Mouse (Mus musculus) midbrain, embryonic 10.5 days (tissue): ENCODE results near the gene Acly. TPM values are rescaled to one million over a fixed set of nuclear protein-coding genes. Genes with fewer than 3 reads are reported as not detected.

ENCODE experiments used
- DNase-seq: peaks from one replicate; pipeline ENCODE4 v3.0.0-alpha.2; 2017; ENCODE audit warnings: low spot score
- H3K27ac ChIP-seq: fragments of 300-500 bp; sonication (generic); replicated peaks from 2 replicates; pipeline ENCODE4 v1.5.1; 2016; ENCODE audit warnings: mild to moderate bottlenecking
- H3K27me3 ChIP-seq: fragments of 300-500 bp; sonication (generic); 2 replicates; pipeline ENCODE4 v1.6.1; 2016; ENCODE audit warnings: low read depth, mild to moderate bottlenecking; ENCODE audit not compliant: poor library complexity, severe bottlenecking
- H3K36me3 ChIP-seq: fragments of 300-500 bp; sonication (generic); 2 replicates; pipeline ENCODE4 v1.6.1; 2016; ENCODE audit warnings: mild to moderate bottlenecking, moderate library complexity
- H3K4me1 ChIP-seq: fragments of 300-500 bp; sonication (generic); 2 replicates; pipeline ENCODE4 v1.6.1; 2016
- H3K4me3 ChIP-seq: fragments of 300-500 bp; sonication (generic); 2 replicates; pipeline ENCODE4 v1.5.1; 2016; ENCODE audit warnings: mild to moderate bottlenecking, moderate library complexity
- H3K9me3 ChIP-seq: fragments of 300-500 bp; sonication (generic); replicated peaks from 2 replicates; pipeline ENCODE4 v1.6.1; 2016; ENCODE audit warnings: mild to moderate bottlenecking
- WGBS: fragments of 180-500 bp; shearing (Covaris S2); methylation state at CpG from one replicate; pipeline ENCODE4 v1.1.7; 2016; 5-methylcytosine and 5-hydroxymethylcytosine counted together
- polyA plus RNA-seq: library from polyadenylated mRNA; unstranded; fragments of >200 nt; fragmentation: Nextera tagmentation; extraction: Ambion mirVana; gene quantifications from 2 replicates; pipeline ENCODE4 v1.2.1, GENCODE M21; 2016

The Acly gene
- polyA plus RNA-seq, 1 experiment from 2014 or later, result 312 TPM

- no peak for DNase-seq
- Histone ChIP-seq H3K9me3 (no peaks in the 10 kb centered on the region), H3K27ac (no peak overlapping the region), H3K4me3 (no peak overlapping the region), H3K36me3 (peaks cover 100% of the 10 kb centered on the region), H3K27me3 (no peaks in the 10 kb centered on the region), H3K4me1 (no peaks in the 10 kb centered on the region)
- 88% methylated on average over 5 of the region's 5 CpGs for WGBS
Observed at GRCm38 (mm10) chr11:100518188-100518591, 9.6 kb downstream of the Acly start.

DNA sequence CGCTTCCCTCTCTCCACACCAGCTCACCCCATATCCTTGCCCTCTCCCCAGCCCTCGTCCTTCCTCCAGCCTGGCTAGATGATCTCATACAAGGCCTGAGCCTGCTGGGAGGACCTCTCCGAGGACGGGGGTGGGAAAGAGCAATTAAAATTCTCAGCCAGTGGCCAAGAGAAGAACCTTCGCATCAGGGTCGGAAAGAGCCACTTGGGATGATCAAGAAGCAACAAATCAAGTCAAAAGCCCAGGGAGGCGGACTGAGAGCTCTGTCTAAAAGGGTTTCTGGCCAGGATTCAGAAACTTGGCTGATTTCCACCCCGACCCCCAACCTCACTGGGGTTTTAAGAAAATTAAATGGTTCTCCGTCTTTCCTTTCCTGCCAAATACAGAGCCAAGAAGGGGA lies 11.5 kb downstream of the Acly start:
- H3K4me3 ChIP-seq, result no peak overlapping the region
- H3K27me3 ChIP-seq, result no peaks in the 10 kb centered on the region
- H3K36me3 ChIP-seq, result peaks cover 100% of the 10 kb centered on the region
- H3K4me1 ChIP-seq, result no peaks in the 10 kb centered on the region
- H3K9me3 ChIP-seq, result no peaks in the 10 kb centered on the region
- no peak for DNase-seq
- WGBS, result 91% methylated on average over 9 of the region's 9 CpGs
- H3K27ac ChIP-seq, result no peak overlapping the region

- Histone ChIP-seq H3K27me3 (no peaks in the 10 kb centered on the region), H3K4me3 (no peak overlapping the region), H3K36me3 (peaks cover 100% of the 10 kb centered on the region), H3K4me1 (no peaks in the 10 kb centered on the region), H3K27ac (no peak overlapping the region), H3K9me3 (no peaks in the 10 kb centered on the region)
- 94% methylated on average over 9 of the region's 9 CpGs for WGBS
- DNase-seq, result no peak
Observed at GRCm38 (mm10) chr11:100515789-100516188, 12.0 kb downstream of the Acly start.

- no peak for DNase-seq
- Histone ChIP-seq H3K9me3 (no peaks in the 10 kb centered on the region), H3K4me1 (no peaks in the 10 kb centered on the region), H3K27me3 (no peaks in the 10 kb centered on the region), H3K4me3 (no peak overlapping the region), H3K27ac (no peak overlapping the region), H3K36me3 (peaks cover 100% of the 10 kb centered on the region)
- 95% methylated on average over 9 of the region's 9 CpGs for WGBS
Observed at GRCm38 (mm10) chr11:100515061-100515460, 12.7 kb downstream of the Acly start.

- Histone ChIP-seq H3K27ac (no peak overlapping the region), H3K9me3 (no peaks in the 10 kb centered on the region), H3K27me3 (no peaks in the 10 kb centered on the region), H3K36me3 (peaks cover 100% of the 10 kb centered on the region), H3K4me3 (no peak overlapping the region), H3K4me1 (no peaks in the 10 kb centered on the region)
- WGBS, result 91% methylated on average over 10 of the region's 10 CpGs
- DNase-seq, result no peak
Observed at GRCm38 (mm10) chr11:100513716-100514115, 14.1 kb downstream of the Acly start.

GRCm38 (mm10) chr11:100512384-100512783 lies 15.4 kb downstream of the Acly start:
- H3K27me3 ChIP-seq, result no peaks in the 10 kb centered on the region
- no peak for DNase-seq
- H3K36me3 ChIP-seq, result peaks cover 100% of the 10 kb centered on the region
- H3K9me3 ChIP-seq, result no peaks in the 10 kb centered on the region
- no peak overlapping the region for H3K4me3 ChIP-seq
- no peak overlapping the region for H3K27ac ChIP-seq
- no peaks in the 10 kb centered on the region for H3K4me1 ChIP-seq
- 91% methylated on average over 1 of the region's 1 CpGs for WGBS

GRCm38 (mm10) chr11:100510556-100510955 lies 17.2 kb downstream of the Acly start:
- WGBS, result 95% methylated on average over 2 of the region's 2 CpGs
- H3K4me3 ChIP-seq, result no peak overlapping the region

DNA sequence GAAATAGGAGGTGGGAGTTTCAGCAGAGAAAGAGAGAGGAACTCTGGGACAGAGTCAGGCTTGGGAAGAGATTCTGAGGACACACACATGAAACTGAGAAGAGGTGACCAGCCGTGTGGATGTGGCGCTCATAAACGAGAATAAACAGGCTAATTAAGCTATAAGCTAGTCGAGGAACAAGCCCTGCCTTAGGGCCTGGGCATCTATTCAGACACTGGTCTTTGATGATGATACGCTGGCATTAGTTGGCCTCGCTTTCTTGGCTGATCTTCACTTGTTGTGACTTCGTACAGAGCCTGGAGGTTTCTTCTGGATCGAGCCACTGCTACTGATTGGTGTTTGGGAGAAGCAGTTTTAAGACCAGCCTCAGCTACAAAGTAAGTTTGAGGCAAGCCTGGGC lies 21.8 kb downstream of the Acly start:
- H3K9me3 ChIP-seq, result no peaks in the 10 kb centered on the region
- DNase-seq, result no peak
- H3K36me3 ChIP-seq, result peaks cover 99% of the 10 kb centered on the region
- no peak overlapping the region for H3K27ac ChIP-seq
- H3K4me1 ChIP-seq, result peaks cover 18% of the 10 kb centered on the region
- WGBS, result 94% methylated on average over 8 of the region's 8 CpGs
- no peak overlapping the region for H3K4me3 ChIP-seq
- no peaks in the 10 kb centered on the region for H3K27me3 ChIP-seq

More at GRCm38 (mm10) chr11:100510556-100510955, 17.2 kb downstream of the Acly start:
- Histone ChIP-seq H3K9me3 (no peaks in the 10 kb centered on the region), H3K27me3 (no peaks in the 10 kb centered on the region), H3K4me1 (no peaks in the 10 kb centered on the region), H3K27ac (no peak overlapping the region), H3K36me3 (peaks cover 99% of the 10 kb centered on the region)
- no peak for DNase-seq

- H3K4me3 ChIP-seq, result no peak overlapping the region
- no peak for DNase-seq
- 92% methylated on average over 12 of the region's 12 CpGs for WGBS
- peaks cover 99% of the 10 kb centered on the region for H3K36me3 ChIP-seq
- no peaks in the 10 kb centered on the region for H3K27me3 ChIP-seq
- no peaks in the 10 kb centered on the region for H3K9me3 ChIP-seq
- no peak overlapping the region for H3K27ac ChIP-seq
- H3K4me1 ChIP-seq, result peaks cover 24% of the 10 kb centered on the region
Observed at GRCm38 (mm10) chr11:100504990-100505660, 22.7 kb downstream of the Acly start.

- H3K4me1 ChIP-seq, result peaks cover 24% of the 10 kb centered on the region
- H3K4me3 ChIP-seq, result no peak overlapping the region
- no peaks in the 10 kb centered on the region for H3K27me3 ChIP-seq
- H3K27ac ChIP-seq, result peak overlapping the region; percentile 78
- no peaks in the 10 kb centered on the region for H3K9me3 ChIP-seq
- DNase-seq, result peak; percentile 72
- peaks cover 100% of the 10 kb centered on the region for H3K36me3 ChIP-seq
- WGBS, result 8% methylated on average over 6 of the region's 6 CpGs
Observed at GRCm38 (mm10) chr11:100501321-100501720, 26.5 kb downstream of the Acly start.

DNA sequence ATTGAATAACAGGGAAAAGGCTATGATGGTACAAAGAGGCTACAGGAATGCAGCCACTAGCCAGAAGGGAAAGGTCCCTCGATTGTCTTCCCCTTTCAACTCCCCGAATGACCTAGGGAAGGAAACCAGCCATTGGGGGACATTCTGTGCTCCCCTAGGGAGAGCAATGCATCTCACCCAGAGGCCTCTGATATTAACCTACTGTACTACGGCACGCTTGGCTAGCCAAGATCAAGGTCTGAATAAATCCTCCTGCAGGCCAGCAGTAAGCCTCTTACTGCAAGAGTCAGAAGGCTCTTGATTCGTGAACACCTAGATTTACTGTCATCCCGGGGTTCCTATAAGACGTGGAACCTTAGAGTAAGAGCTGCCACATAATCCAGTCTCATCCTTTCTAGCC lies 27.1 kb downstream of the Acly start:
- Histone ChIP-seq H3K9me3 (no peaks in the 10 kb centered on the region), H3K27ac (peak overlapping the region; percentile 78), H3K27me3 (no peaks in the 10 kb centered on the region), H3K4me1 (peaks cover 24% of the 10 kb centered on the region), H3K36me3 (peaks cover 100% of the 10 kb centered on the region), H3K4me3 (no peak overlapping the region)
- no peak for DNase-seq
- WGBS, result 74% methylated on average over 7 of the region's 7 CpGs

GRCm38 (mm10) chr11:100500241-100500640 lies 27.6 kb downstream of the Acly start:
- H3K36me3 ChIP-seq, result peaks cover 100% of the 10 kb centered on the region
- H3K27ac ChIP-seq, result 0 out of 2 replicates have a peak overlapping the region, but pooled peaks have one; percentile 78
- DNase-seq, result no peak
- WGBS, result 78% methylated on average over 3 of the region's 3 CpGs
- H3K9me3 ChIP-seq, result no peaks in the 10 kb centered on the region
- H3K4me3 ChIP-seq, result no peak overlapping the region
- H3K27me3 ChIP-seq, result no peaks in the 10 kb centered on the region
- peaks cover 24% of the 10 kb centered on the region for H3K4me1 ChIP-seq

GRCm38 (mm10) chr11:100493771-100494170 lies 34.0 kb downstream of the Acly start:
- Histone ChIP-seq H3K4me1 (no peaks in the 10 kb centered on the region), H3K27me3 (no peaks in the 10 kb centered on the region), H3K9me3 (no peaks in the 10 kb centered on the region), H3K4me3 (no peak overlapping the region), H3K27ac (no peak overlapping the region), H3K36me3 (peaks cover 99% of the 10 kb centered on the region)
- no peak for DNase-seq
- 95% methylated on average over 12 of the region's 12 CpGs for WGBS
